Comparison of ENCODE assay signal across 25 mouse cellular contexts in the genomic region with DNA sequence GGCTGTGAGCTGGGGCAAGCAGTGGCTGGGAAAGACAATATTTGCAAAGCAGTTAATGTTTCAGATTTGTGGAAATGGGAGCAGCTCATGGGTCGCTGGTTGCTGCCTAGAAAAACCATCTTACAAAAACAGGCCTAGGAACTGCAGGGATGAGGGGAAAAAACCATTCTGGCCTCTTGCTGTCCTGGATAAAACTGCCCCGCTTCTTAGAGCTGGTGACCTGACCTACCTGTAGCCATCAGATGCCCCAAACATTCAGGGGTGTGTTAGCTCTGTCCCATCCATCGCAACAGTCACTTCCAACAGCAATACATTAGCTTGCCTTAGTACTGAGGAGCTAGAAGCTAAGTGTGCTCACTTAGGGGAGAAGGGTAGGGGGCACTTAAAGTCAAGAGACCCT. TPM values are rescaled to one million over a fixed set of nuclear protein-coding genes. Genes with fewer than 3 reads are reported as not detected.
DNase-seq lines count a peak whose midpoint lies in the region; ATAC-seq and TF ChIP-seq lines count a peak whose summit lies in the region.
"Had no signal": no experiment of that assay in that cellular context is flagged by ENCODE, and none has a peak within 500 bp of the region (broad histone marks: within the 10 kb centered on the region; RNA-seq: fewer than 3 reads in every experiment).

No protein-coding gene starts in this region.

- no peak overlapping the region for H3K27ac ChIP-seq in embryonic facial prominence, embryonic 13.5 days
- no peak overlapping the region for H3K27ac ChIP-seq in embryonic facial prominence, embryonic 10.5 days (replicated peaks)
- H3K27ac ChIP-seq in kidney, postnatal 0 days = 0 out of 2 replicates have a peak overlapping the region, but pooled peaks have one; percentile 6
- no peak overlapping the region for H3K27ac ChIP-seq in midbrain, embryonic 11.5 days (ENCODE audit: low read depth, low read length)
- no peak overlapping the region for H3K27ac ChIP-seq in midbrain, postnatal 0 days (ENCODE audit: low read depth, low read length)
- H3K27ac ChIP-seq: embryonic facial prominence, embryonic 12.5 days; forebrain, embryonic 12.5 days; forebrain, embryonic 15.5 days; heart, adult 2 months; hindbrain, embryonic 12.5 days; hindbrain, embryonic 15.5 days had no signal

- H3K27me3 ChIP-seq in embryonic facial prominence, embryonic 13.5 days = no peaks in the 10 kb centered on the region
- H3K27me3 ChIP-seq in embryonic facial prominence, embryonic 10.5 days (replicated peaks; ENCODE audit: low read depth, poor library complexity, severe bottlenecking) = no peaks in the 10 kb centered on the region
- H3K27me3 ChIP-seq in kidney, postnatal 0 days (ENCODE audit: insufficient read depth, low read length) = no peaks in the 10 kb centered on the region
- H3K27me3 ChIP-seq in midbrain, embryonic 11.5 days (ENCODE audit: control insufficient read depth, insufficient read depth, low read length) = no peaks in the 10 kb centered on the region
- no peaks in the 10 kb centered on the region for H3K27me3 ChIP-seq in midbrain, postnatal 0 days (ENCODE audit: insufficient read depth, low read length)
- H3K27me3 ChIP-seq: embryonic facial prominence, embryonic 12.5 days; forebrain, embryonic 12.5 days; forebrain, embryonic 15.5 days; hindbrain, embryonic 12.5 days; hindbrain, embryonic 15.5 days had no signal

- peaks cover 11% of the 10 kb centered on the region for H3K36me3 ChIP-seq in embryonic facial prominence, embryonic 13.5 days
- peaks cover 20% of the 10 kb centered on the region for H3K36me3 ChIP-seq in embryonic facial prominence, embryonic 10.5 days (replicated peaks)
- no peaks in the 10 kb centered on the region for H3K36me3 ChIP-seq in kidney, postnatal 0 days (ENCODE audit: insufficient read depth, low read length)
- H3K36me3 ChIP-seq in midbrain, embryonic 11.5 days (ENCODE audit: control insufficient read depth, insufficient read depth, low read length) = no peaks in the 10 kb centered on the region; the same call in 1 of the 2 replicates
- H3K36me3 ChIP-seq in midbrain, postnatal 0 days (ENCODE audit: insufficient read depth, low read length) = 0 out of 2 replicates have a peak, but pooled peaks cover 2% of the 10 kb centered on the region

- H3K9ac ChIP-seq in embryonic facial prominence, embryonic 13.5 days = no peak overlapping the region
- H3K9ac ChIP-seq in kidney, postnatal 0 days (ENCODE audit: low read depth, low read length) = no peak overlapping the region
- H3K9ac ChIP-seq in midbrain, embryonic 11.5 days (ENCODE audit: low read length) = no peak overlapping the region
- no peak overlapping the region for H3K9ac ChIP-seq in midbrain, postnatal 0 days (replicated peaks; ENCODE audit: low read length, poor library complexity, severe bottlenecking)
- H3K9ac ChIP-seq: embryonic facial prominence, embryonic 12.5 days; forebrain, embryonic 12.5 days; forebrain, embryonic 15.5 days; hindbrain, embryonic 12.5 days; hindbrain, embryonic 15.5 days had no signal

- 90% methylated on average over 3 of the region's 3 CpGs for WGBS in embryonic facial prominence, embryonic 13.5 days
- WGBS in embryonic facial prominence, embryonic 10.5 days = 94% methylated on average over 3 of the region's 3 CpGs
- WGBS in kidney, postnatal 0 days = 40% methylated on average over 3 of the region's 3 CpGs
- WGBS in midbrain, embryonic 11.5 days = 93% methylated on average over 3 of the region's 3 CpGs
- WGBS in midbrain, postnatal 0 days = 96% methylated on average over 3 of the region's 3 CpGs

- no peak for DNase-seq in embryonic facial prominence, embryonic 10.5 days (ENCODE audit: low spot score)
- DNase-seq in kidney, postnatal 0 days (ENCODE audit: low spot score) = no peak
- no peak for DNase-seq in kidney, postnatal 14 days
- peak; percentile 59 for DNase-seq in midbrain, embryonic 11.5 days (ENCODE audit: low spot score, missing footprints)
- DNase-seq in midbrain, postnatal 0 days (ENCODE audit: low spot score) = no peak
- DNase-seq: adrenal gland, adult 8-10 months; adrenal gland, postnatal 36 days; cerebellum, adult 18-20 months; cerebellum, adult 9-10 months; cerebellum, postnatal 14 days; gastrocnemius, postnatal 25 days; heart, adult 2 months had no signal

- 0 out of 2 replicates have a peak, but pooled peaks have one; percentile 32 for ATAC-seq in embryonic facial prominence, embryonic 13.5 days (ENCODE audit: insufficient number of reproducible peaks, insufficient read depth, low FRiP score, low TSS enrichment, low read depth)
- ATAC-seq in kidney, postnatal 0 days (replicated peaks; ENCODE audit: low FRiP score, low read depth) = 0 out of 2 replicates have a peak, but pooled peaks have one; percentile 29
- no peak for ATAC-seq in midbrain, embryonic 11.5 days (ENCODE audit: low FRiP score)
- ATAC-seq in midbrain, postnatal 0 days (ENCODE audit: low FRiP score) = no peak
- ATAC-seq: activated CD4-positive, CD25-positive, alpha-beta regulatory T cell, adult 4 months; forebrain, embryonic 15.5 days had no signal

- no peak for TF ChIP-seq CTCF in kidney, postnatal 0 days (IDR thresholded peaks at IDR 0.05; ENCODE audit: low read depth)
- TF ChIP-seq CTCF in midbrain, postnatal 0 days (IDR thresholded peaks at IDR 0.05) = no peak

- no peak overlapping the region for H3K4me3 ChIP-seq in embryonic facial prominence, embryonic 13.5 days
- no peak overlapping the region for H3K4me3 ChIP-seq in embryonic facial prominence, embryonic 10.5 days
- no peak overlapping the region for H3K4me3 ChIP-seq in kidney, postnatal 0 days (replicated peaks; ENCODE audit: low read depth, low read length)
- H3K4me3 ChIP-seq in midbrain, embryonic 11.5 days (ENCODE audit: low read depth, low read length) = no peak overlapping the region
- H3K4me3 ChIP-seq in midbrain, postnatal 0 days (ENCODE audit: low read depth, low read length) = no peak overlapping the region
- H3K4me3 ChIP-seq: embryonic facial prominence, embryonic 12.5 days; erythroblast, embryonic 14.5 days; forebrain, embryonic 12.5 days; forebrain, embryonic 15.5 days; heart, adult 2 months; hindbrain, embryonic 12.5 days; hindbrain, embryonic 15.5 days had no signal

- no peak overlapping the region for H3K4me2 ChIP-seq in embryonic facial prominence, embryonic 13.5 days
- no peak overlapping the region for H3K4me2 ChIP-seq in kidney, postnatal 0 days (ENCODE audit: low read length)
- H3K4me2 ChIP-seq in midbrain, embryonic 11.5 days = no peak overlapping the region
- no peak overlapping the region for H3K4me2 ChIP-seq in midbrain, postnatal 0 days (ENCODE audit: low read depth, low read length, poor library complexity, severe bottlenecking)
- H3K4me2 ChIP-seq: embryonic facial prominence, embryonic 12.5 days; forebrain, embryonic 12.5 days; forebrain, embryonic 15.5 days; heart, embryonic 11.5 days; hindbrain, embryonic 12.5 days; hindbrain, embryonic 15.5 days had no signal

- no peaks in the 10 kb centered on the region for H3K9me3 ChIP-seq in embryonic facial prominence, embryonic 13.5 days
- no peaks in the 10 kb centered on the region for H3K9me3 ChIP-seq in embryonic facial prominence, embryonic 10.5 days
- H3K9me3 ChIP-seq in kidney, postnatal 0 days (replicated peaks; ENCODE audit: low read length) = no peaks in the 10 kb centered on the region
- H3K9me3 ChIP-seq in midbrain, embryonic 11.5 days (ENCODE audit: control insufficient read depth, low read length) = no peaks in the 10 kb centered on the region
- H3K9me3 ChIP-seq in midbrain, postnatal 0 days (ENCODE audit: low read length) = no peaks in the 10 kb centered on the region
- H3K9me3 ChIP-seq: embryonic facial prominence, embryonic 12.5 days; forebrain, embryonic 12.5 days; forebrain, embryonic 15.5 days; hindbrain, embryonic 12.5 days; hindbrain, embryonic 15.5 days had no signal

- peaks cover 12% of the 10 kb centered on the region; the same call in 1 of the 2 replicates for H3K4me1 ChIP-seq in embryonic facial prominence, embryonic 13.5 days
- H3K4me1 ChIP-seq in embryonic facial prominence, embryonic 10.5 days = peaks cover 16% of the 10 kb centered on the region
- no peaks in the 10 kb centered on the region for H3K4me1 ChIP-seq in kidney, postnatal 0 days (replicated peaks; ENCODE audit: insufficient read depth, low read length)
- H3K4me1 ChIP-seq in midbrain, embryonic 11.5 days (ENCODE audit: control insufficient read depth, insufficient read depth, low read length) = no peaks in the 10 kb centered on the region
- no peaks in the 10 kb centered on the region for H3K4me1 ChIP-seq in midbrain, postnatal 0 days (ENCODE audit: insufficient read depth, low read length)
- H3K4me1 ChIP-seq: hindbrain, embryonic 15.5 days had no signal

RNA-seq across cellular contexts. Expression of gene Lrrc58, which starts 20.8 kb away (rescaled TPM):
- polyA plus RNA-seq in embryonic facial prominence, embryonic 13.5 days (2015; fragmentation: Nextera tagmentation; extraction: Ambion mirVana) = 63.6 and 63.7 TPM in 2 replicates
- polyA plus RNA-seq in embryonic facial prominence, embryonic 10.5 days (2016; fragmentation: Nextera tagmentation; extraction: Ambion mirVana) = 68.3 and 68.9 TPM in 2 replicates
- polyA plus RNA-seq in kidney, postnatal 0 days (2015; fragmentation: Nextera tagmentation; extraction: Ambion mirVana) = 54.1 and 58.8 TPM in 2 replicates
- 49.8 and 53.1 TPM in 2 replicates for polyA plus RNA-seq in midbrain, embryonic 11.5 days (2014; fragmentation: Nextera tagmentation; extraction: Ambion mirVana)
- 88.2 and 106 TPM in 2 replicates for total RNA-seq in midbrain, postnatal 0 days (2014; rRNA removed)
- 40.7 and 46.1 TPM in 2 replicates for polyA plus RNA-seq in midbrain, postnatal 0 days (2015; fragmentation: Nextera tagmentation; extraction: Ambion mirVana)

RNA-seq across cellular contexts. Expression of gene Gpr156, which starts 27.3 kb away (rescaled TPM):
- polyA plus RNA-seq in embryonic facial prominence, embryonic 13.5 days (2015; fragmentation: Nextera tagmentation; extraction: Ambion mirVana) = 0.37 and 0.58 TPM in 2 replicates
- 0.99 and 1.2 TPM in 2 replicates for polyA plus RNA-seq in embryonic facial prominence, embryonic 10.5 days (2016; fragmentation: Nextera tagmentation; extraction: Ambion mirVana)
- 0.55 and 0.59 TPM in 2 replicates for polyA plus RNA-seq in kidney, postnatal 0 days (2015; fragmentation: Nextera tagmentation; extraction: Ambion mirVana)
- 3.4 and 4.2 TPM in 2 replicates for polyA plus RNA-seq in midbrain, embryonic 11.5 days (2014; fragmentation: Nextera tagmentation; extraction: Ambion mirVana)
- 6.1 and 6.4 TPM in 2 replicates for total RNA-seq in midbrain, postnatal 0 days (2014; rRNA removed)
- 2.8 and 2.9 TPM in 2 replicates for polyA plus RNA-seq in midbrain, postnatal 0 days (2015; fragmentation: Nextera tagmentation; extraction: Ambion mirVana)
- total RNA-seq: gastrocnemius, adult 8-10 months; heart, postnatal 25 days; hematopoietic stem cell, adult 5-6 weeks had no signal
- polyA plus RNA-seq: activated CD4-positive, CD25-positive, alpha-beta regulatory T cell, adult 4 months; erythroblast, embryonic 14.5 days had no signal

RNA-seq across cellular contexts. Expression of gene Gm36028, which starts 28.0 kb away (rescaled TPM):
- polyA plus RNA-seq in embryonic facial prominence, embryonic 13.5 days (2015; fragmentation: Nextera tagmentation; extraction: Ambion mirVana) = 0.23 and 0.25 TPM in 2 replicates
- polyA plus RNA-seq in embryonic facial prominence, embryonic 10.5 days (2016; fragmentation: Nextera tagmentation; extraction: Ambion mirVana) = 0.62 and 0.85 TPM in 2 replicates
- polyA plus RNA-seq in kidney, postnatal 0 days (2015; fragmentation: Nextera tagmentation; extraction: Ambion mirVana) = 1.9 and 2.8 TPM in 2 replicates
- 0.12 and 0.15 TPM in 2 replicates for polyA plus RNA-seq in midbrain, embryonic 11.5 days (2014; fragmentation: Nextera tagmentation; extraction: Ambion mirVana)
- not detected in 2 replicates for total RNA-seq in midbrain, postnatal 0 days (2014; rRNA removed)
- 0.19 TPM in 1 of 2 replicates, not detected in the other for polyA plus RNA-seq in midbrain, postnatal 0 days (2015; fragmentation: Nextera tagmentation; extraction: Ambion mirVana)
- total RNA-seq: ES-E14; gastrocnemius, adult 8-10 months; gastrocnemius, postnatal 25 days; hematopoietic stem cell, adult 5-6 weeks had no signal
- polyA plus RNA-seq: activated CD4-positive, CD25-positive, alpha-beta regulatory T cell, adult 4 months; erythroblast, embryonic 14.5 days had no signal

Comparison
In these comparisons a context has a peak if more than half of its experiments do, and no peak if none do; other contexts are left out.
1. ATAC-seq: peak in embryonic facial prominence, embryonic 13.5 days (single experiment) and kidney, postnatal 0 days (single experiment); none in midbrain, embryonic 11.5 days (single experiment) and midbrain, postnatal 0 days (single experiment).